Mouse (Mus musculus) megakaryocyte, embryonic 14.5 days (primary cell): ENCODE results near the gene Igsf8.

Source experiments
- FLI1 ChIP-seq: IDR thresholded peaks from 2 replicates; pipeline ENCODE4 v1.6.1; 2012; ENCODE audit warnings: low read length, inconsistent platforms, mixed read lengths
- GATA1 ChIP-seq: IDR thresholded peaks from 3 replicates; pipeline ENCODE4 v1.6.1; 2012; ENCODE audit warnings: mixed read lengths, low read length, inconsistent platforms, borderline replicate concordance

GRCm38 (mm10) chr1:172347382-172347781 lies 85.9 kb downstream of the Igsf8 start:
- no peak for TF ChIP-seq GATA1
- TF ChIP-seq FLI1 = no peak
